Mouse (Mus musculus) MEL (cell line): ENCODE results near the gene Uqcrfs1. TPM values are rescaled to one million over a fixed set of nuclear protein-coding genes. Genes with fewer than 3 reads are reported as not detected.

Experiments used
- DNase-seq: peaks from one replicate; pipeline ENCODE4 v3.0.0; 2011; ENCODE audit warnings: low read depth, low spot score
- H3K27ac ChIP-seq: 2 replicates; pipeline ENCODE4 v1.5.1; 2012; ENCODE audit warnings: low read depth, mild to moderate bottlenecking, control low read depth, low read length, moderate library complexity; ENCODE audit not compliant: control insufficient read depth
- H3K27me3 ChIP-seq, 2 experiments: fragments of 150-350 bp in 1 of 2; sonication (generic) in 1 of 2; 2 replicates each; pipeline ENCODE4 v1.6.1; 2012; ENCODE audit warnings: low read length in 2 of 2, mild to moderate bottlenecking in 2 of 2, improper control_type of control experiment in 1 of 2, moderate library complexity in 1 of 2; ENCODE audit not compliant: insufficient read depth in 2 of 2, control insufficient read depth in 1 of 2
- H3K36me3 ChIP-seq, 2 experiments: 2 replicates each; pipeline ENCODE4 v1.6.1; 2012 to 2014; ENCODE audit warnings: low read length in 2 of 2, improper control_type of control experiment in 1 of 2, inconsistent platforms in 1 of 2, mild to moderate bottlenecking in 1 of 2; ENCODE audit not compliant: insufficient read depth in 2 of 2, control insufficient read depth in 1 of 2
- H3K4me1 ChIP-seq, 2 experiments: fragments of 150-350 bp in 1 of 2; sonication (generic) in 1 of 2; 2 replicates each; pipeline ENCODE4 v1.6.1; 2012; ENCODE audit warnings: low read length in 2 of 2, improper control_type of control experiment in 1 of 2, mild to moderate bottlenecking in 1 of 2; ENCODE audit not compliant: insufficient read depth in 2 of 2, control insufficient read depth in 1 of 2
- H3K4me3 ChIP-seq, 2 experiments: fragments of 150-350 bp in 1 of 2; sonication (generic) in 1 of 2; 2 replicates each; pipeline ENCODE4 v1.5.1; 2012; ENCODE audit warnings: low read depth in 2 of 2, low read length in 2 of 2, mild to moderate bottlenecking in 2 of 2, moderate library complexity in 2 of 2, control low read depth in 1 of 2, improper control_type of control experiment in 1 of 2; ENCODE audit not compliant: control insufficient read depth in 1 of 2, insufficient read depth in 1 of 2
- H3K79me2 ChIP-seq: 2 replicates; pipeline ENCODE4 v1.6.1; 2012; ENCODE audit warnings: mild to moderate bottlenecking, low read length, moderate library complexity; ENCODE audit not compliant: control insufficient read depth, poor library complexity, insufficient read depth
- H3K9ac ChIP-seq: 2 replicates; pipeline ENCODE4 v1.6.1; 2012; ENCODE audit warnings: low read depth, mild to moderate bottlenecking, control low read depth, low read length, moderate library complexity; ENCODE audit not compliant: control insufficient read depth, poor library complexity, severe bottlenecking
- H3K9me3 ChIP-seq: fragments of 150-350 bp; sonication (generic); replicated peaks from 2 replicates; pipeline ENCODE4 v1.6.1; 2012; ENCODE audit warnings: mild to moderate bottlenecking, low read length, improper control_type of control experiment, moderate library complexity; ENCODE audit not compliant: insufficient read depth
- CHD2 ChIP-seq: IDR thresholded peaks from 2 replicates; pipeline ENCODE4 v1.6.1; 2011; ENCODE audit warnings: low read length, improper control_type of control experiment
- CTCF ChIP-seq, 3 experiments: IDR thresholded peaks in 2 of 3; conservative IDR thresholded peaks in 1 of 3; 2 replicates each; pipeline ENCODE4 v1.5.1; 2011 to 2012; ENCODE audit warnings: low read length in 3 of 3, low read depth in 2 of 3, mild to moderate bottlenecking in 2 of 3, improper control_type of control experiment in 1 of 3, inconsistent platforms in 1 of 3, mixed read lengths in 1 of 3, moderate library complexity in 1 of 3; ENCODE audit not compliant: control insufficient read depth in 1 of 3, insufficient read depth in 1 of 3, poor library complexity in 1 of 3, severe bottlenecking in 1 of 3
- E2F4 ChIP-seq: IDR thresholded peaks from 2 replicates; pipeline ENCODE4 v1.6.1; 2011; ENCODE audit warnings: low read depth, low read length, improper control_type of control experiment, borderline replicate concordance
- ELF1 ChIP-seq: IDR thresholded peaks from 2 replicates; pipeline ENCODE4 v1.6.1; 2014; ENCODE audit warnings: low read depth, mild to moderate bottlenecking, inconsistent platforms, low read length, improper control_type of control experiment, moderate library complexity
- GATA1 ChIP-seq: IDR thresholded peaks from 2 replicates; pipeline ENCODE4 v1.6.1; 2011; ENCODE audit warnings: low read depth, low read length, improper control_type of control experiment
- HCFC1 ChIP-seq: IDR thresholded peaks from 2 replicates; pipeline ENCODE4 v1.6.1; 2012; ENCODE audit warnings: low read depth, mild to moderate bottlenecking, inconsistent platforms, low read length, improper control_type of control experiment, moderate library complexity
- JUND ChIP-seq: IDR thresholded peaks from 2 replicates; pipeline ENCODE4 v1.6.1; 2011; ENCODE audit warnings: low read depth, mild to moderate bottlenecking, improper control_type of control experiment, low read length
- MAZ ChIP-seq: IDR thresholded peaks from 2 replicates; pipeline ENCODE4 v1.6.1; 2012; ENCODE audit warnings: low read depth, mild to moderate bottlenecking, inconsistent platforms, low read length, improper control_type of control experiment
- MEF2A ChIP-seq: IDR thresholded peaks from 2 replicates; pipeline ENCODE4 v1.6.1; 2014; ENCODE audit warnings: low read depth, mild to moderate bottlenecking, inconsistent platforms, low read length, improper control_type of control experiment; ENCODE audit not compliant: poor library complexity, insufficient replicate concordance, severe bottlenecking; ENCODE audit errors: extremely low read depth
- MXI1 ChIP-seq: IDR thresholded peaks from 2 replicates; pipeline ENCODE4 v1.6.1; 2011; ENCODE audit warnings: mild to moderate bottlenecking, low read depth, low read length, improper control_type of control experiment
- MYB ChIP-seq: IDR thresholded peaks from 2 replicates; pipeline ENCODE4 v1.6.1; 2011; ENCODE audit warnings: mild to moderate bottlenecking, low read depth, low read length, improper control_type of control experiment
- NELFE ChIP-seq: IDR thresholded peaks from 2 replicates; pipeline ENCODE4 v1.6.1; 2011; ENCODE audit warnings: low read depth, low read length, improper control_type of control experiment
- POLR2A ChIP-seq, 2 experiments: IDR thresholded peaks; 2 replicates each; pipeline ENCODE4 v1.6.1; 2011 to 2012; ENCODE audit warnings: low read length in 2 of 2, mild to moderate bottlenecking in 2 of 2, control low read depth in 1 of 2, improper control_type of control experiment in 1 of 2, low read depth in 1 of 2, moderate library complexity in 1 of 2; ENCODE audit not compliant: control insufficient read depth in 1 of 2, insufficient read depth in 1 of 2, poor library complexity in 1 of 2
- POLR2AphosphoS5 ChIP-seq: IDR thresholded peaks from 2 replicates; pipeline ENCODE4 v1.6.1; 2012; ENCODE audit warnings: low read depth, borderline replicate concordance, mild to moderate bottlenecking, inconsistent platforms, low read length, moderate library complexity, mixed read lengths
- RCOR1 ChIP-seq: IDR thresholded peaks from 2 replicates; pipeline ENCODE4 v1.6.1; 2012; ENCODE audit warnings: low read depth, mild to moderate bottlenecking, inconsistent platforms, low read length, improper control_type of control experiment
- SIN3A ChIP-seq: IDR thresholded peaks from 2 replicates; pipeline ENCODE4 v1.6.1; 2012; ENCODE audit warnings: low read length, improper control_type of control experiment, inconsistent platforms
- SMC3 ChIP-seq: IDR thresholded peaks from 2 replicates; pipeline ENCODE4 v1.6.1; 2011; ENCODE audit warnings: low read depth, low read length, improper control_type of control experiment
- TAL1 ChIP-seq: IDR thresholded peaks from 2 replicates; pipeline ENCODE4 v1.6.1; 2012; ENCODE audit warnings: mild to moderate bottlenecking, inconsistent platforms, low read length, moderate library complexity, mixed read lengths
- TBP ChIP-seq: IDR thresholded peaks from 2 replicates; pipeline ENCODE4 v1.8.0; 2011; ENCODE audit warnings: low read depth, low read length, improper control_type of control experiment
- USF1 ChIP-seq: IDR thresholded peaks from 2 replicates; pipeline ENCODE4 v1.6.1; 2014; ENCODE audit warnings: low read depth, mild to moderate bottlenecking, inconsistent platforms, low read length, improper control_type of control experiment, moderate library complexity
- USF2 ChIP-seq, 2 experiments: IDR thresholded peaks; 2 replicates each; pipeline ENCODE4 v1.6.1; 2011 to 2012; ENCODE audit warnings: improper control_type of control experiment in 2 of 2, low read length in 2 of 2, borderline replicate concordance in 1 of 2, inconsistent platforms in 1 of 2, low read depth in 1 of 2, mild to moderate bottlenecking in 1 of 2; ENCODE audit not compliant: insufficient read depth in 1 of 2
- ZKSCAN1 ChIP-seq: IDR thresholded peaks from 2 replicates; pipeline ENCODE4 v1.6.1; 2012; ENCODE audit warnings: low read depth, mild to moderate bottlenecking, inconsistent platforms, low read length, improper control_type of control experiment, moderate library complexity
- ZNF384 ChIP-seq: IDR thresholded peaks from 2 replicates; pipeline ENCODE4 v1.6.1; 2012; ENCODE audit warnings: low read depth, mild to moderate bottlenecking, inconsistent platforms, low read length, improper control_type of control experiment
- polyA plus RNA-seq, 2 experiments: library from polyadenylated mRNA; stranded (reverse) in 1 of 2; unstranded in 1 of 2; fragments of >175 nt in 1 of 2; fragments of >200 nt in 1 of 2; gene quantifications; 2 replicates each; pipeline versions ENCODE4 v1.2.1 to v1.2.4; 2012; ENCODE audit warnings: low replicate concordance in 2 of 2, low read depth in 1 of 2; ENCODE audit not compliant: insufficient read length in 2 of 2, insufficient read depth in 1 of 2, missing spikeins in 1 of 2
- total RNA-seq: library from RNA; depleted of rRNA; stranded (reverse); fragments of 300-350 nt; gene quantifications from 2 replicates; pipeline ENCODE4 v1.2.3, GENCODE M21; 2012

Uqcrfs1 gene
- total and polyA plus RNA-seq, 3 experiments: 163 to 191 TPM; not detected in 1

GRCm38 (mm10) chr13:30578806-30579205, 33.6 kb upstream of the Uqcrfs1 start:
- no peaks in the 10 kb centered on the region for H3K9me3 ChIP-seq
- no peaks in the 10 kb centered on the region for H3K36me3 ChIP-seq
- H3K4me1 ChIP-seq: no peaks in the 10 kb centered on the region
- no peak overlapping the region for H3K27ac ChIP-seq
- TF ChIP-seq ZNF384: no peak
- TF ChIP-seq TAL1: no peak
- no peak for TF ChIP-seq RCOR1
- TF ChIP-seq MYB: no peak
- TF ChIP-seq ELF1: no peak
- no peak for TF ChIP-seq SMC3
- TF ChIP-seq, all 39 proteins: peak for 0
- no peaks in the 10 kb centered on the region for H3K79me2 ChIP-seq
- no peak for DNase-seq
- H3K27me3 ChIP-seq: peaks cover 0 to 1% of the 10 kb centered on the region in 2 experiments; a peak in 3 of 4 replicates
- H3K9ac ChIP-seq: no peak overlapping the region
- H3K4me3 ChIP-seq: no peak overlapping the region

GRCm38 (mm10) chr13:30576819-30577218, 31.7 kb upstream of the Uqcrfs1 start:
- H3K4me3 ChIP-seq: no peak overlapping the region
- no peak overlapping the region for H3K9ac ChIP-seq
- no peaks in the 10 kb centered on the region for H3K9me3 ChIP-seq
- TF ChIP-seq JUND: no peak
- TF ChIP-seq CHD2: no peak
- TF ChIP-seq CTCF (IDR thresholded peaks at IDR 0.05 in 2 of 3, conservative IDR thresholded peaks at IDR 0.05 in 1 of 3; ENCODE audit: control insufficient read depth in 1 of 3, insufficient read depth in 1 of 3, low read depth in 2 of 3, low read length in 3 of 3, poor library complexity in 1 of 3, severe bottlenecking in 1 of 3): no peak
- TF ChIP-seq HCFC1: no peak
- TF ChIP-seq MAZ: no peak
- no peak for TF ChIP-seq USF2 (IDR thresholded peaks at IDR 0.05; ENCODE audit: borderline replicate concordance in 1 of 2, insufficient read depth in 1 of 2, low read depth in 1 of 2, low read length in 2 of 2)
- no peak for TF ChIP-seq NELFE
- TF ChIP-seq MXI1: no peak
- no peak for TF ChIP-seq RCOR1
- TF ChIP-seq ZKSCAN1: no peak
- no peak for TF ChIP-seq E2F4
- no peak for TF ChIP-seq GATA1
- no peak for TF ChIP-seq SMC3
- no peak for TF ChIP-seq ZNF384
- no peak for TF ChIP-seq MEF2A
- TF ChIP-seq TBP: no peak
- no peak for TF ChIP-seq SIN3A
- TF ChIP-seq POLR2A (IDR thresholded peaks at IDR 0.05; ENCODE audit: control insufficient read depth in 1 of 2, insufficient read depth in 1 of 2, low read depth in 1 of 2, low read length in 2 of 2, poor library complexity in 1 of 2): no peak
- TF ChIP-seq USF1: no peak
- no peak for TF ChIP-seq POLR2AphosphoS5
- H3K27me3 ChIP-seq: peaks cover 0 to 1% of the 10 kb centered on the region in 2 experiments; a peak in 3 of 4 replicates
- H3K36me3 ChIP-seq: no peaks in the 10 kb centered on the region
- no peaks in the 10 kb centered on the region for H3K79me2 ChIP-seq
- H3K4me1 ChIP-seq: no peaks in the 10 kb centered on the region
- no peak for DNase-seq
- H3K27ac ChIP-seq: no peak overlapping the region
